In genomic region chr1:23953921-23954320, GRCm38 (mm10) we compare ENCODE assay signal across 16 mouse cellular contexts. TPM values are rescaled to one million over a fixed set of nuclear protein-coding genes. Genes with fewer than 3 reads are reported as not detected.
DNase-seq lines count a peak whose midpoint lies in the region; ATAC-seq and TF ChIP-seq lines count a peak whose summit lies in the region.
"Had no signal": no experiment of that assay in that cellular context is flagged by ENCODE, and none has a peak within 500 bp of the region (broad histone marks: within the 10 kb centered on the region; RNA-seq: fewer than 3 reads in every experiment).

No protein-coding gene starts in this region.

- intact Hi-C loops in heart, postnatal 25 days (cut with DNase I): no loop called here

- peak overlapping the region; percentile 49; the same call in 1 of the 2 replicates for H3K27ac ChIP-seq in kidney, adult 2 months (ENCODE audit: insufficient read depth, low read depth, low read length)
- H3K27ac ChIP-seq in kidney, embryonic 15.5 days: no peak overlapping the region
- H3K27ac ChIP-seq: forebrain, embryonic 13.5 days; hindbrain, postnatal 0 days; neural tube, embryonic 12.5 days had no signal

- no peak overlapping the region for H3K4me2 ChIP-seq in kidney, embryonic 15.5 days
- H3K4me2 ChIP-seq: forebrain, embryonic 13.5 days; lung, embryonic 14.5 days; neural tube, embryonic 12.5 days had no signal

- H3K36me3 ChIP-seq in kidney, adult 2 months (ENCODE audit: control insufficient read depth, insufficient read depth, low read length): no peaks in the 10 kb centered on the region
- H3K36me3 ChIP-seq in kidney, embryonic 15.5 days: no peaks in the 10 kb centered on the region
- H3K36me3 ChIP-seq: neural tube, embryonic 12.5 days had no signal

- no peak for ATAC-seq in kidney, embryonic 15.5 days (replicated peaks; ENCODE audit: low FRiP score)
- ATAC-seq: CD4-positive, CD25-positive, alpha-beta regulatory T cell, adult 4 months; forebrain, embryonic 13.5 days; hindbrain, postnatal 0 days had no signal

- TF ChIP-seq CTCF in kidney, adult 2 months (conservative IDR thresholded peaks at IDR 0.05; ENCODE audit: insufficient read depth, insufficient read length, low read depth, low read length): no peak

- 51% methylated on average over 13 of the region's 13 CpGs for WGBS in kidney, adult 2 months
- 73% methylated on average over 13 of the region's 13 CpGs for WGBS in kidney, embryonic 15.5 days

- H3K4me1 ChIP-seq in kidney, adult 2 months (ENCODE audit: control insufficient read depth, insufficient read depth, low read length): peaks cover 5% of the 10 kb centered on the region
- 0 out of 2 replicates have a peak, but pooled peaks cover 2% of the 10 kb centered on the region for H3K4me1 ChIP-seq in kidney, embryonic 15.5 days
- H3K4me1 ChIP-seq: neural tube, embryonic 12.5 days had no signal

- no peak for TF ChIP-seq POLR2A in kidney, adult 2 months (IDR thresholded peaks at IDR 0.05; ENCODE audit: low read depth, low read length)

- no peaks in the 10 kb centered on the region for H3K9me3 ChIP-seq in kidney, embryonic 15.5 days (replicated peaks)
- H3K9me3 ChIP-seq: forebrain, embryonic 13.5 days; neural tube, embryonic 12.5 days had no signal

- H3K27me3 ChIP-seq in kidney, adult 2 months (replicated peaks; ENCODE audit: control insufficient read depth, insufficient read depth, low read length): no peaks in the 10 kb centered on the region
- H3K27me3 ChIP-seq in kidney, embryonic 15.5 days: no peaks in the 10 kb centered on the region
- H3K27me3 ChIP-seq: neural tube, embryonic 12.5 days had no signal

- H3K4me3 ChIP-seq in kidney, adult 2 months (ENCODE audit: insufficient read depth, low read depth, low read length): no peak overlapping the region
- H3K4me3 ChIP-seq in kidney, embryonic 15.5 days (replicated peaks): no peak overlapping the region
- H3K4me3 ChIP-seq: forebrain, embryonic 13.5 days; neural tube, embryonic 12.5 days had no signal

- DNase-seq in kidney, adult 2 months: peak; percentile 88
- peak; percentile 59 for DNase-seq in kidney, postnatal 10 days
- peak; percentile 55 to 70 for DNase-seq in left cerebral cortex, adult 9 months (ENCODE audit: low spot score in 2 of 2)
- no peak for DNase-seq in heart, postnatal 25 days (ENCODE audit: low spot score)
- no peak for DNase-seq in thymus, postnatal 36 days
- DNase-seq in thymus, postnatal 10 days (ENCODE audit: low spot score in 2 of 2): no peak
- DNase-seq: adrenal gland, postnatal 14 days; heart, adult 18-20 months; heart, postnatal 10 days; liver; lung, embryonic 14.5 days had no signal

- H3K9ac ChIP-seq in kidney, embryonic 15.5 days: no peak overlapping the region
- H3K9ac ChIP-seq: forebrain, embryonic 13.5 days; lung, embryonic 14.5 days; neural tube, embryonic 12.5 days had no signal

RNA-seq across cellular contexts. Expression of gene Smap1, which starts 31.8 kb away (rescaled TPM):
- polyA plus RNA-seq in kidney, adult 2 months (2012; rRNA removed): 43.8 and 57.8 TPM in 2 replicates
- polyA plus RNA-seq in kidney, embryonic 15.5 days (2015; fragmentation: Nextera tagmentation; extraction: Ambion mirVana): 39.7 and 41.7 TPM in 2 replicates
- total RNA-seq in heart, postnatal 25 days (2021): 10 to 100 TPM; 21.8 to 22.0 TPM

RNA-seq across cellular contexts. Expression of gene Sdhaf4, which starts 51.5 kb away (rescaled TPM):
- 16.9 and 26.4 TPM in 2 replicates for polyA plus RNA-seq in kidney, adult 2 months (2012; rRNA removed)
- polyA plus RNA-seq in kidney, embryonic 15.5 days (2015; fragmentation: Nextera tagmentation; extraction: Ambion mirVana): 66.0 and 77.7 TPM in 2 replicates
- total RNA-seq in heart, postnatal 25 days (2021): 10 to 100 TPM; 80.8 to 90.2 TPM

Comparison
In these comparisons a context has a peak if more than half of its experiments do, and no peak if none do; other contexts are left out.
1. DNase-seq: peak in kidney, adult 2 months (single experiment), kidney, postnatal 10 days (single experiment) and left cerebral cortex, adult 9 months (2 of 2); none in heart, postnatal 25 days (single experiment), thymus, postnatal 36 days (0 of 2) and thymus, postnatal 10 days (0 of 2).